Mouse (Mus musculus): Measurements from ENCODE around the gene Tub.

Gene Tub

DNA sequence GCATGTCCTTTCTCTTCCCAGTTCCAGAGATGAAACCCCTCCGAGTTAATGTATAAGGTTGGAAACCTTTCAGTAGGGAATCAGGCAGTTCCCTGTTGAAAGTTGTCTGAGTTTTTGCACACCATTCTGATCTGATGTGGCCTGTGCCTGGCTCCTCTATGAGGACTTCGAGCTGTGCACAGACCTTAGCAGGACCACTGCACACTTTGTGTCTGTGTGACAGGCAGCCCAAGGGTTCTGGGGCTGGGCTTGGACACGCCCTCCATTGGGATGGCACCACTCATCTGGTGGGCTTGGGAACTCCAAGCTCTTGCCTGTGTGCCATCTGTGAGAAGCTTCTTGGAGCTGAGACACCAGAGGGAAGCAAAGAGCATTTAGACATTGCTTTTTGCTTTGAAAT is 81.2 kb downstream of the Tub start:
- DNase-seq (ENCODE audit: low spot score) = no peak

DNA sequence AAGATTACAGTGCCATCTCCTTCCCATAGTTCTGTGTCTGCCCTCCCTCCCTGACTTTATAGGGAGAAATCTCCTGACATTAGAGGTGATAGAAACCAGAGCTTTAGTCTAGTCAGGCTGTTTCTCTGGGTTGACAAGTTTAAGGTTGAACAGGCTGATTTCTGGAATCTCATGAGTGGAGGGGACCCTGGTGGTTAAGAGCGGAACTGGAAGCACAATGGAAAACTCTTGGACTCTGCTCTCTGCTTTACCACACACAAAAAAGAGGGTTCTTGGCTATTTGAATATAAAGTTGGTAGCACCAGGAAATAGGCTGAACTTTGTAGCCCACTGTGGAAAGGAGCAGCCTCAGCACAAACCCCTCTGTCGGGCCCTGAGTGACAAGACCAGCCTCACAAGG is 81.9 kb downstream of the Tub start:
- no peak for DNase-seq (ENCODE audit: low spot score)

DNA sequence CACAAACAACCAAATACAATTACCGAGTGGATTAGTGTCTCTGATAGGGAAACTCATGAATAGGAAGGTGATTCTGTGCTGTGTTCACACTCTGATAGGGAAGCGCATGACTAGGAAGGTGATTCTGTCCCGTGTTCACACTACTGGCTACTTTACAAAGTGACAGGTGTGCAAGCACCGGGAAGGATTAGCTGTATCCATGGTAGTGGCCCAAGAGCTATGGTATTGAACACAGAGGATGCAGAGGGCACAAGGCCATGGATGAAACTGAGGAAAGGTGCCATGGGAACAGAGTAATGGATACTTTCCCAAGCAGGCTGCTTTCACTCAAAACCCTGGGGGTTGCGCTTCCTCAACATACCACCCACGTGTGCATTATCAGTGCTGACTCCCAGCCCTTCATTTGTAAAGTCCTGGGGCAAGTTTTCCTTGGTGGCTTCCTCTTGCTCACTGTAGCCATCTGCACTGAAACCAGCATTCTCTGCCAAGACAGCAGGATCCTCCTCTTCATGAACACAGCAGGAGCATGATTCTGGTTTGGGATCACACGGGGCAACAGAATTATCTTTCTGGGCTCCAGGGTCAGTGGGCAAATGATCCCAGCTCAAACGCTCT is 88.1 kb downstream of the Tub start:
- no peak for DNase-seq (ENCODE audit: low spot score)

DNA sequence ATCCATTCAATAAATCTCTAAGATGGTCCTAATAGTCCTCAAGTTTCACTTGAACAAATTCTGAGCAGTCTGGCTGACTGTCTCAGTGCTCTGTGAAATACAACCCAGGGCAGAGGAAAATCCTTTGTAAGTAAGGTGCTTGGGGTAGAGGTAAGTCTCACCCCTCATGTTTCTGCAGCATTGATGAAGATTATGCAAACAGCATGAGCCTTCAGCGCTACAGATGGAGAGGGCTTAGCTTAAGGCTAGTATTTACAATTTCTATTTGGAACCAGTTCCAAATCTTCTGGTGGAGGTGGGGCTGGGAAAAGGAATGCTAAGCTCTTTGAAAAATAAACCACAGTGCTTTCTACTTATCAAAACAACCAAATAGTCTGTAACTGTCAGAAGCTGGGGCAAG is 88.8 kb downstream of the Tub start:
- DNase-seq (ENCODE audit: low spot score) = no peak

DNA sequence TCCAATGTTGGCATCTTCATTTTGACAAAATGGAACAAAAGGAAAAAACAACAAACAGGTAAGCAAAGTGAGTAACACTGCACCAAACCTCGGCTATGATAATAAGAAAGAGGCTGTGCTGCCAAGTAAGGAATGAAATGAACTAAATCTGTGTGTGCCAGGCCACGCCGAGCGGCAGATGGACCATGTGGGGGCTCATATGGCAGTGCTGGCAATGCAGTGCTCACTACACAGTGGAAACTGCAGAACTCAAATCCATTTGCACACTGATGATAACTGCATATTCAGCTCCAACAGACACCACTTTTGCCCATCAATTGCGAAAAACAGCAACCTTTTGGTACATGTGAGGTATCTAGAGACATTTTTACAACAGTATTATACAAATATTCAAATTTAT is 89.3 kb downstream of the Tub start:
- DNase-seq (ENCODE audit: low spot score) = no peak

DNA sequence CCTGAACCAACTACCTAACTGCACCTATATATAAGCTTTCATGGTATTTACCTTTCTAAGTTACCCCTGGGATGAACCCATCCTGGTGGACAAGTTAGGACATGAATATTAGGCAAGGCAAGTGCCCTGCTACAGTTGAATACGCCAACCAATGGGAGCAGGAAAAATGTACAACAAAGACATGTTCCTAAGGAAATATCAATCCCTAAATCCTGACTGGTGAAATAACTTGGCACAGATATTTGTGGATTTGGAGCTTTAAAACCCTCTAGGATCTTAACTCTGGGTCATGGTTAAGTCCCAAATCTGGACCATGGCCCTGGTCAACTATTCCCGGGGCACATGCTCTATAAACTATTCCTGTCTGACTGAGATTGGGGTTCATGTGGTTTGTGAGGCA is 95.7 kb downstream of the Tub start:
- DNase-seq (ENCODE audit: low spot score) = no peak

DNA sequence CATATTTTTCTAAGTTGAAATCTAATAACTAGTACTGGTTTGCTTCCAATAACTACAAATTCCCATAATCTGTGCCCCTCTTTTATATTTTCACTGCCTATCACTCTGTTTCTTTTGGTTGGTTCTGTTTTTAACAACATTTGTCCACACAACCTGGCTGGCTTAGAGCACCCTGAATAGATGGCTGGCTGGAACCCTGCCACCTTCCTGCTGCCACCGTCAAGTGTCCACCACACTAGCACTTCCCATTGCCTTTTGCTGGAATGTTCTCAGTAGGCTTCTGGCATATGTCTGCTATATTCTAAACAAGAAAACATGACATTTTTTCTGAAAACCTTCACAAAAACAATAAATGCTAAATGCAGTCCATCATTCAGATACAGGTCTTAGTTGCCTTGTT is 100.7 kb downstream of the Tub start:
- DNase-seq (ENCODE audit: low spot score) = no peak

DNA sequence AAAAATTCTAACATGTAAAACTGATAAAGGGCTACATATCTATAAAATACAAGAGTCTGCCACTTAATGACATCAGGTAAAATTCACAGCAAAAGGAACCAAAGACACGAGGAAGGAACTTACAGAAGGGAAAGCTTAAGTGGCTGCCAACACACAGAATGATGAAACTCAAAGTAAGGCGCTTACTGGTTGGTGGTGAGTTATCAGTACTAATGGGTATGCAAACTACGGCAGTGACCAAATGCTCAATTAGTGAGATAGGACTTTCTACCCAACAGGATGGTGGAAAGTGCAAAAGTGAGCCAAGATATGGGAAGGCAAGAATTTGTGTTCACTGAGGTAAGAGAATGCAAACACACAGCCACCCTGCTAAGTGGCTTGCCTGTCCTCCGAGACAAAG is 109.4 kb downstream of the Tub start:
- DNase-seq (ENCODE audit: low spot score) = no peak

DNA sequence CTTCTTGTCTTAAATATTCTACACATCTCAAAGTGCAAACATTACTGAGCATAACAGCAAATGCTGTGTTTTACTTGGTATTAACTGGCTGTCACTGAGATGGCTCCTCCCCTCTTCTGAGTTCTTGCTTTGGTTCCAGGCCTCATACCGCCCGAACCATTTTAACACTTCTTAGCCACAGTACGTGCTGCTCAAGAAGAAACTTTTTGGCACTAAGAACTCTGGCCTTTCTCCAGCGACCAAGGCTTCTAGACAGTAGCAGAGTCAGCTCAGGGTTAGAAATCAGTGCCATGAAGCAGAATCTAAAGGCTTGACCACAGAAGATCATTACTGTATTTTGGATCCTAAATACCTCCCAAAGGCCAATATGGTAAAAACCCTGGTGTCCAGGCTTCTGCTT is 119.5 kb downstream of the Tub start:
- no peak for DNase-seq (ENCODE audit: low spot score)

DNA sequence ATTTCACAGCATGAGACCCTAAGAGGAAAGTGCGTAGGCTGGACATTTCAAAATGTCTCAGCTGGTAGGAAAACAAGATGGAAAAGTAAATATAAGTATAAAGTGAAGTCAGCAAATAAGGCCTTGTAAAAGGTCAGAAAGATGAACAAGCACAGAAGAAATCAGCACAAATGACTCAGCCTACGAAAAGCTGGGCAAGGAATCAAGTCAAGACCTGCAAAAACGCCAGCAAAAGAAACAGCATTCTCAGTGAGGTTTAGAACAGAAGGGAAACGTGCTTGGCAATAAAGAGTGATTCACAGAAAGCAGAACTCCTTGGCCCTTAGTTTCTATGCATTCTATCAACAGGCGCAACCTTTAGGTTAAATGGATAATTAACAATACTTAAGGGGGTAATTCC is 122.2 kb downstream of the Tub start:
- no peak for DNase-seq (ENCODE audit: low spot score)

DNA sequence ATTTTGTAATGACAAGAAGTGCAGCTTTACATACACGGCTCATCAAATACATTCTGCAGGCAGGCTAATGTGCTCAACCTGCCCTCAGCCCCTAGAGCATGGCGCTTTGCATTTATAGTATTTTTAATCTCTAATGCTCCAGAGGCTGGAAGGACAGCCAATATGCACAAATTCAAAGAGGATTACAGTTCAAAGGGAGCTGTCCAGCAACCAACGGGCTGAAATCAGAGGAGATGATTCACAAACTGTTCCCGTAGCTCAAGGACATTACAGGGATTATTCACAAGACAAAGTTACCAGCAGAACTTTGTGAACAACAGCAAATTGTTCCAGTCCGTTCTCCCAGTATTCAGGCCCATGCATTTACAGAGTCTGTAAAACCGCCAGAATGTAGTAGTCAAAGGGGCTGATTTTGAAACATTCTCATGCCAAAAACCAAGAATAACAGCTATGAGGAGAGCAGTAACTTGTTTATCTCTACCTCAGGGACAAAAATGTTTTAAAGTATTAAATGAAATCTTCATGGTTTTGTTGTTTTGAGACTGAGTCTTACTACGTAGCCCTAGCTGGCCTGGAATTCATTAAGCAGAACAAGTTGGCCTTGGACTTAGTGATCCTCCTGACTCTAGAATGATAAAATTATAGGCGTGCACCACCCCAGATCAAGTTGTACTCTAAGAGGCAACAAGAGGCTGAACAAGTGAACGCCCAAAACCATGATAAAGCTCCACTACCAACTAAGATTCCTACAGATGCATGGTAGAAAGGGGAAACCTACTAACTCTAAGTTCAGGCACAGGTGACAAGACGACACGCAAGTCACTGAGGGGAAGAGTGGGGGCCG is 132.4 kb downstream of the Tub start:
- peak; percentile 51 for DNase-seq (ENCODE audit: low spot score)

DNA sequence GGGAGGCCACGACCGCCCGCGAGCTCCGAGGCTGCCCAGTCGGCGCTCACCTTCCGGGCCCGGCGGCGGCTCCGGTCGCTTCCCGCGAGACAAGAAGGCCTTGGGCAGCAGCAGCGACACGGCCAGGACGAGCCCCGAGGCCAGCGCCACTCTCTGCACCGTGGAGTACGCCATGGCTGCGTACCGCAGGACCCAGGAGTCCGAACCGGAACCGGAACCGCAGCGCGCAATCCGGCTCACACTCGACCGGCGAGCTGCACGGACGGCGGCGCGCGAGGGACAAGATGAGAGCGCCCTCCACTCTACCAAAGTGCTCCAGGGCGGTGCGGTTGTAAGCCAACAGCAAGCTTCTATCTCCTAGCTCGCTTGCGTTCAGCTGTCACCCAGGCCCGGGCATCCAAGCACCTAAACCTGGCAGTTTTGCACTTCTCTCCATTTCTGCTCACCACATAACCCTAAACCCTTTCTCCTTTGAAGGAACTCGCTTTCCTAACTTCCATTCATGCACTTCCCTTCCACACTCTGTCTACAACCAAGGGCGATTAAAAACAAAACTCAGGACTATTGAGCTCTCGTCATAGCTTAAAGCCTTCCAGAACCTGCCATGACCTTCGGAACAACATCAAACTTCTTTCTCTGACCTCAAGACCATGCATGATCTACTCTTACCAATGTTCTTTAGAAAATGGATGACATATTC is 133.1 kb downstream of the Tub start, which contains the start of gene Ric3:
Gene Ric3 (minus strand): TSS at position 219 of the 700 bp plus-strand sequence.
- DNase-seq (ENCODE audit: low spot score) = peak; percentile 33

DNA sequence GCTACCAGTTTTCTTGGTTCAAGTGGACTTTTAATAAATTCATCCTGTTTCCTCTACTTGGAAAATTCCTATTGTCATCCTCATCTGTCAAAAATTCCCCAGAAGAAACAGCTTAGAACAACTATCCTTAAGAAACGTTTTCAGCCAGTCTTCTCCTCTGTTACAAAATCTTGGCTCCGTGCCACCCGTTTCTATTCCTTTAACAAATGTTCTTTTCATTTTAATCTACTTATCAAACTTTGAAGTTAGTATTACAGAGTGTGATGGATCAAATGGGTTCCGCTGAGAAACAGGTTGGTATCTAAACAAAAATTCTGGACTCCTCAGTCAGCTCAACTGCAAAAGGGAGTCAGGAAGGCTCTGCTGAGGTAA is 133.7 kb downstream of the Tub start:
- DNase-seq (ENCODE audit: low spot score) = no peak

Data from urinary bladder, postnatal 25 days (tissue).